Mouse (Mus musculus): ENCODE results near the gene Cldn10. TPM values are rescaled to one million over a fixed set of nuclear protein-coding genes. Genes with fewer than 3 reads are reported as not detected.
"Not testable (repeated sequence)": the region's sequence is repeated elsewhere in the genome, so short reads cannot be mapped to it uniquely, and the experiment has no call there.

The Cldn10 gene
- polyA plus RNA-seq, 1 experiment from 2014 or later: 3.0 TPM

DNA sequence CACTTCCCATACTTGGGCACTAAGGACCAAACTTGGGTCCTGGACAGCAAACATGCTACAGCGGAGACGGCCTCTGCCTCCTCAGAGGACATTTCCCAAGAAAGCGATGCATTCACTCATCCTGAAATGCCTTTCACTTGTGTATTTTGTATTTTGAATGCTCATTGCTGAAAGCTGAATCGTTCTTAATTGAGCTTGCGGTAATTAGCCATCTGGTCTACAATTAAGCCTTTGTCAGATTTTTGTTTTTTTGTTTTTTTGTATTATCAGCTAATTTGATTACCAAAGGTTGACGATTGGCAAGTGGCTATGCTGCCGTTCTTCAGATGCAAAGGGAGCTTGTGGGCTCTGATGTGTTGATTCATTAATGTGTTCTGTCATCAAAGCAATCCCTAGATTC lies 5.2 kb downstream of the Cldn10 start:
- H3K4me3 ChIP-seq: no peak overlapping the region
- no peaks in the 10 kb centered on the region for H3K36me3 ChIP-seq (replicated peaks)
- H3K27ac ChIP-seq (replicated peaks): no peak overlapping the region
- DNase-seq (ENCODE audit: low spot score): no peak
- H3K4me1 ChIP-seq: peaks cover 14% of the 10 kb centered on the region
- 90% methylated on average over 7 of the region's 7 CpGs for WGBS
- no peaks in the 10 kb centered on the region for H3K27me3 ChIP-seq (replicated peaks; ENCODE audit: low read depth, poor library complexity, severe bottlenecking)
- H3K9me3 ChIP-seq: no peaks in the 10 kb centered on the region

DNA sequence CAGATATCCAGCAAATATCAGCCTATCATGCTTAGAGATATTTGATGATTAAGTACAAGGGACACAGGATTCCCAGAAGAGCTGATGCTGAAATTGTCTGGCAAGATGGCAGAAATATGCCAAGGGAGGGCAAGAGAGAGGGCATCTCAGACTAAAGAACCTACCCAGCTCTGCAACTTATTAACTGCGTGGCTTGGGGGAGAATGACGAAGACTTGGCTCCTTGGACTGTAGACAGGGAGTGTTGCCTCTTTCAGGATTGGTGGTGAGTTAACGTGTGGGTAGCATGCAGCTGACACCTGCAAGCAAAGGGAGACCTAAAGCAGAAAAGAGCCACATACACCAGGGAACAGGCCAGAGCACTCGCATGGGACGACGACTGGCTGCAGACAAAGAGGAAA lies 5.7 kb downstream of the Cldn10 start:
- Histone ChIP-seq H3K36me3 (replicated peaks) (no peaks in the 10 kb centered on the region), H3K9me3 (no peaks in the 10 kb centered on the region), H3K4me1 (peaks cover 14% of the 10 kb centered on the region), H3K4me3 (no peak overlapping the region), H3K27ac (replicated peaks) (no peak overlapping the region), H3K27me3 (replicated peaks; ENCODE audit: low read depth, poor library complexity, severe bottlenecking) (no peaks in the 10 kb centered on the region)
- no peak for DNase-seq (ENCODE audit: low spot score)
- 92% methylated on average over 6 of the region's 6 CpGs for WGBS

DNA sequence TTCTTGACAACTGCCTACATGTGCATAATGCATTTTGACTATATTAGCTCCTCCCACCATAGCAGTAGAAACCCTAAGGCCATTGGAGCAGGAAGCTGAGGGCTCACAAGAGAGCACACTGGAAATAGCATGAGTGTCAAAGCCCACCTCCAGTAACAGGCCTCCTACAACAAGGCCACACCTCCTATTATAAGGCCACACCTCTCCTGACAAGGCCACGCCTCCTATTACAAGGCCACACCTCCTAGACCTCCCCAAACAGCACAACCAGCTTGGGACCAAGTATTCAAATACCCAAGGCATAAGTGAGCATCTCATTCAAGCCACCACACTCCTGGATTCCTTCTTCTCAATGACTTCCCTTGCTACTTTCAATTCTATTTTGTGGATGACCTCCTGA lies 6.5 kb downstream of the Cldn10 start:
- no peak for DNase-seq (ENCODE audit: low spot score)
- Histone ChIP-seq H3K9me3 (no peaks in the 10 kb centered on the region), H3K27ac (replicated peaks) (no peak overlapping the region), H3K27me3 (replicated peaks; ENCODE audit: low read depth, poor library complexity, severe bottlenecking) (no peaks in the 10 kb centered on the region), H3K4me1 (peaks cover 14% of the 10 kb centered on the region), H3K36me3 (replicated peaks) (no peaks in the 10 kb centered on the region), H3K4me3 (no peak overlapping the region)
- 60% methylated on average over 1 of the region's 1 CpGs for WGBS

DNA sequence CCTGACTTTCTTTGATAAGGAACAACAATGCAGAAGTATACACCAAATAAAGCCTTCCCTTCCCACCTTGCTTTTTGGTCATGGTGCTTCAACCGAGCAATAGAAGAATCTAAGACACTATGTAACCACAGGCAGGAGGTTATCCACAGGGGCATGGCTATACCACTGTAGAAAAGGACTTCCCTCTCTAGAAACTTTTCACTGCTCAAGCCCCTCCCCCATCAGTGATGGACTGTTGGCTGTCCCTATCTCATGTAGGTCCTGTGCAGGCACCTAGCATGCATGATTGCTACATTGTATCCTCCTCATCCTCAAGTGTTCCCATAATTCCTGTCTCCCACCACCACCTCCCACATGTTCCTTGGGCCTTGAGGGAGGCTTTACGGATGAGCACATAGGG lies 7.2 kb downstream of the Cldn10 start:
- H3K36me3 ChIP-seq (replicated peaks): no peaks in the 10 kb centered on the region
- peaks cover 16% of the 10 kb centered on the region for H3K4me1 ChIP-seq
- 89% methylated on average over 2 of the region's 2 CpGs for WGBS
- H3K27me3 ChIP-seq (replicated peaks; ENCODE audit: low read depth, poor library complexity, severe bottlenecking): no peaks in the 10 kb centered on the region
- no peak overlapping the region for H3K27ac ChIP-seq (replicated peaks)
- H3K9me3 ChIP-seq: no peaks in the 10 kb centered on the region
- no peak for DNase-seq (ENCODE audit: low spot score)
- H3K4me3 ChIP-seq: no peak overlapping the region

DNA sequence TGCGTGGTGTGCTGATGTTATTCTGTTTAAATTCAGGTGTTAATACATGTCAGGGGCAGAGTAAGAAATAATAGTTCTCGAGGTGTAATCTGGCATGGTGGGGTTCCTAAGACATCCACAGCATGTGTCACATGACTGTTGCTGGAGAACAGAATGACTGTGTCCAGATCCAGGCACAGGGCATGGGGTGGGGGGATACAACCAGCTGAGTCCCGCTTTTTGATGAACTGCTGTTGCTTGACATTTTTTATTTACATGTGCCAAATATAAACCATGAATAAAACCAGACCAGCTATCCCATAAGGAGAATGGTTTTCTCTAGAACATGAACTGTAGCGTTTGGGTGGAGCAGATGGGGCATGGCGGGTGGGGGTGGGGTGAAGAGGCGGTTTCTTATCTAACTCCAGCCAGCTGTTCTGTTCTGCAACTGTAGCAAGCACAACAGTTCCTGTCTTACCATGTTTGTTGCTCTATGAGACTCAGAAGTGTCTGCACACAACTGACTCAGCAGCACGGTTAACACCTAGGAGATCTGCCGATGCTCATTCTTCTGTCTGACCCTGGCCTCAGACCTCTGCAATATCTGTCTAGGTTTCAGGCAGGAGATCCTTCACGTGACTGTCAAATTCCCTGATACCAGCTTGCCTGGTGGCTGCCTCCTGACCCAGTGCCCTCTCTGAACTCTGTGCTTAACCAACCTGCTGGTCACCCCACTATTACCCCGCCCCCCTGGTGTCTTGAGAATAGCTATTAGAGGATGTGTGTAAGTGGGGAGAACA lies 8.4 kb downstream of the Cldn10 start:
- no peaks in the 10 kb centered on the region for H3K9me3 ChIP-seq
- no peak overlapping the region for H3K4me3 ChIP-seq
- DNase-seq (ENCODE audit: low spot score): no peak
- 64% methylated on average over 10 of the region's 10 CpGs for WGBS
- no peaks in the 10 kb centered on the region for H3K27me3 ChIP-seq (replicated peaks; ENCODE audit: low read depth, poor library complexity, severe bottlenecking)
- H3K4me1 ChIP-seq: peaks cover 18% of the 10 kb centered on the region
- H3K27ac ChIP-seq (replicated peaks): peak overlapping the region; percentile 3; the same call in 1 of the 2 replicates
- no peaks in the 10 kb centered on the region for H3K36me3 ChIP-seq (replicated peaks)

DNA sequence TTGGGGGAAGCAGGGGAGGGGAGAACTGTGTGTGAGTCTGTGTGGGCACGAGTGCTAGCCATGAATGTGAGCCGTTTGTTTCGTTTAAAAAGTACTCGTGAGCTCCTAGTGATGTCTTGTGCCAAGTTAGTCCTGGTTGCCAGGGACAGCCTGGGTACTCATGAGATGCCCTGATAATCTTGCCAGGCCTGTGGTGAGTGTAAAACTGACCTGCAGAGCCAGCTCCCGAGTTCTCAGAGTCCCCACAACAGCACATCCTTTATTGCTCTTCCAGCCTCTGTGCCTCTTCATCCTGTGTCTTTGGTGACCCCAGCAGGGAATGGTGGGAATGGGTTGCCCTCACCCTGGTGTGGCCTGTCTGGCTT lies 9.0 kb downstream of the Cldn10 start:
- H3K27me3 ChIP-seq (replicated peaks; ENCODE audit: low read depth, poor library complexity, severe bottlenecking): no peaks in the 10 kb centered on the region
- 72% methylated on average over 5 of the region's 5 CpGs for WGBS
- H3K9me3 ChIP-seq: no peaks in the 10 kb centered on the region
- DNase-seq (ENCODE audit: low spot score): no peak
- peaks cover 18% of the 10 kb centered on the region for H3K4me1 ChIP-seq
- H3K36me3 ChIP-seq (replicated peaks): no peaks in the 10 kb centered on the region
- H3K4me3 ChIP-seq: no peak overlapping the region
- peak overlapping the region; percentile 3; the same call in 1 of the 2 replicates for H3K27ac ChIP-seq (replicated peaks)

DNA sequence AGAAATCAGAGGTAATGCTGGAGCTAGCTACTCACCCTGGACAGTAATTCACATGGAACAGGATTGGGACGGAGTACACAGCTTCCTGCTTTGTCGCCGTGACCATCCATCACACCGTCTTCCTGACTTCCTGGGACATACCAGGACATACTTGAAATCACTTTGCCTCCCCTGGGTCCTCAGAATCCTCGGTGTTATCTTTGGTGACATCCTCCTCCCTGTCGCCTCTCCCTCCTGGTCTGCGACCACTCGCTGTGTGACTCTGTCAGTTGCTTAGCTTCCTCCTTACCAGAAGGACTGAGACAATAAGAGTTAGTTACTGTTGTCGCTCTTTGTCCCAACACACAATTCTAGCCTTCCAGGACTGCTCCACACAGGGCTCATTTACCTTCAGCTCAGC lies 9.6 kb downstream of the Cldn10 start:
- H3K4me1 ChIP-seq: peaks cover 18% of the 10 kb centered on the region
- WGBS: 73% methylated on average over 9 of the region's 9 CpGs
- no peaks in the 10 kb centered on the region for H3K9me3 ChIP-seq
- no peak overlapping the region for H3K4me3 ChIP-seq
- no peaks in the 10 kb centered on the region for H3K27me3 ChIP-seq (replicated peaks; ENCODE audit: low read depth, poor library complexity, severe bottlenecking)
- no peak overlapping the region for H3K27ac ChIP-seq (replicated peaks)
- no peak for DNase-seq (ENCODE audit: low spot score)
- H3K36me3 ChIP-seq (replicated peaks): no peaks in the 10 kb centered on the region

DNA sequence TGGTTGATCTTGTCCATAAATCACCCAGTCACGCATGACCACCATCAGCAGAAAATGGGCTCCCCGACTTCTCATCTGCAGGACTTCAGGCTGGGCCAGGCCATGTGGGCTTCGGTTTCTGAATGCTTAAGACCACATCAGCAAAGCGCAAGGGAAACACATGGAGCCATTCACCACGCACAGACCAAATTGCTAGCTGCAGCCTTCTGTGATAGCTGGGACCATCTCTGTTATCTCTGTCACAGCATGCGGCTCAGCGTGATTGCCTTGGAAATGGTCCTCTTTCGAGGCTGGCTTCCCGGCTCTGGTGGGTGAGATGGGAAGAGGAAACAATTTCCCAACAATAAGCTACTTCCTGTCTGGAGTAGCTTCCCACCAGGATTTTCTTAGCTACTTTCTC lies 12.2 kb downstream of the Cldn10 start:
- H3K4me3 ChIP-seq: no peak overlapping the region
- no peaks in the 10 kb centered on the region for H3K9me3 ChIP-seq
- no peaks in the 10 kb centered on the region for H3K27me3 ChIP-seq (replicated peaks; ENCODE audit: low read depth, poor library complexity, severe bottlenecking)
- DNase-seq (ENCODE audit: low spot score): no peak
- H3K36me3 ChIP-seq (replicated peaks): no peaks in the 10 kb centered on the region
- no peak overlapping the region for H3K27ac ChIP-seq (replicated peaks)
- H3K4me1 ChIP-seq: peaks cover 21% of the 10 kb centered on the region
- WGBS: 70% methylated on average over 9 of the region's 9 CpGs

DNA sequence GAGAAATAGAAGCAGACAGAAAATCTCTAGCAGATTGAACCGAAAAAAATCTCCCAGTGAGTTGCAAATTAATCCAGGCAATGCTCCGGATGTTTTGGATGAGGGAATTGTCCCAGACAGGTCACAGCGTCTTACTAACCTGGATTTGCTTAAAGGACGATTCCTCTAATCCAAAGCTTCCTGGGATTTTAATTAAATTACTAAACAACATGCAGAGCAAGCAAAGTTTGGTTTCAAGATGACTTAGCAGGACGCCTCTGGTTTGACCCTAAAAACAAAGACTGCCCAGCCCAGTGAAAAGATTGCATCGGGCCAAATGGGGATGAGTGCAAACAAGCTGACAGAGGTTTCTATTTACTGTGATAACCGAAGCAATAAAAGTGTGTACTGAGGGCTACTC lies 16.2 kb downstream of the Cldn10 start:
- 22% methylated on average over 7 of the region's 7 CpGs for WGBS
- Histone ChIP-seq H3K4me3 (no peak overlapping the region), H3K27me3 (replicated peaks; ENCODE audit: low read depth, poor library complexity, severe bottlenecking) (no peaks in the 10 kb centered on the region), H3K9me3 (no peaks in the 10 kb centered on the region), H3K4me1 (0 out of 2 replicates have a peak, but pooled peaks cover 6% of the 10 kb centered on the region), H3K27ac (replicated peaks) (no peak overlapping the region), H3K36me3 (replicated peaks) (no peaks in the 10 kb centered on the region)
- DNase-seq (ENCODE audit: low spot score): no peak

DNA sequence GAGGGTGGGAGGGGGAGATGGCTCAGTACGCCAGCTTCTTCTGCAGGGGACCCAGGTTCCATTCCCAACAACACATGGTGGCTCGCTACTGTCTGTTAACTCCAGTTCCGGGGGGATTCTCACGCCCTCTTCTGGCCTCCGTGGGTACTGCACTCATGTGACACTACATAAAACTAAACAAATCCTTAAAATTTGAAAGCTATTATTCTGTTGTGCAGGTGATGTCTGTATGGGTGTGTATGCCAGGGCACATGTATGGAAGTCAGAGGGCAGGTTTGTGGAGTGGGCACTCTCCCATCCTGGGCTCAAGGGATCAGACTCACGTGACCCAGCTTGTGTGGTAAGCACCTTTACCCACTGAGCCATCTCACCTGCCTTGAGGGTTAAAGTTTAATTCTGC lies 16.6 kb downstream of the Cldn10 start:
- H3K27me3 ChIP-seq (replicated peaks; ENCODE audit: low read depth, poor library complexity, severe bottlenecking): no peaks in the 10 kb centered on the region
- DNase-seq (ENCODE audit: low spot score): no peak
- H3K36me3 ChIP-seq (replicated peaks): no peaks in the 10 kb centered on the region
- no peak overlapping the region for H3K4me3 ChIP-seq
- 31% methylated on average over 6 of the region's 6 CpGs for WGBS
- no peaks in the 10 kb centered on the region for H3K9me3 ChIP-seq
- no peak overlapping the region for H3K27ac ChIP-seq (replicated peaks)
- H3K4me1 ChIP-seq: 0 out of 2 replicates have a peak, but pooled peaks cover 6% of the 10 kb centered on the region

DNA sequence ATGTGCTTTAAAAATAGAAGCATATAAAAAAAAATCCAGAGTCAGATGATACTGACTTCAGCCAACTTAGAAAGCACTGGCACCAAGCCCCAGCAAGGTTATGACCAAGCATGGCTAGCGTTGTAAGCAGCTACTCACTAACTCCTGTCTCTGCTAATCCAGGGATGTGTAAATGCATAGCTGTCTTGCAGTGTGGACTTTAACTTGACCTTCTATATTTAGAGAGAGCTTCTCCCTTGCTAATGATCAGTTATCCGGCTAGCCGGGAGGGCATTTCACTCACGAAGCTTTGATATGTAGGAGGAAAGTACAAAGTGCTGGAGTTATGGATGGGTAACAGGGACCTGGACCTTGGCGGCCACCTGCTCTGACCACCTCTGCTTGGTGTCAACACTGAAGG lies 19.9 kb downstream of the Cldn10 start:
- Histone ChIP-seq H3K27ac (replicated peaks) (no peak overlapping the region), H3K4me3 (no peak overlapping the region), H3K4me1 (0 out of 2 replicates have a peak, but pooled peaks cover 3% of the 10 kb centered on the region), H3K9me3 (no peaks in the 10 kb centered on the region), H3K27me3 (replicated peaks; ENCODE audit: low read depth, poor library complexity, severe bottlenecking) (no peaks in the 10 kb centered on the region), H3K36me3 (replicated peaks) (no peaks in the 10 kb centered on the region)
- 93% methylated on average over 5 of the region's 5 CpGs for WGBS
- no peak for DNase-seq (ENCODE audit: low spot score)

DNA sequence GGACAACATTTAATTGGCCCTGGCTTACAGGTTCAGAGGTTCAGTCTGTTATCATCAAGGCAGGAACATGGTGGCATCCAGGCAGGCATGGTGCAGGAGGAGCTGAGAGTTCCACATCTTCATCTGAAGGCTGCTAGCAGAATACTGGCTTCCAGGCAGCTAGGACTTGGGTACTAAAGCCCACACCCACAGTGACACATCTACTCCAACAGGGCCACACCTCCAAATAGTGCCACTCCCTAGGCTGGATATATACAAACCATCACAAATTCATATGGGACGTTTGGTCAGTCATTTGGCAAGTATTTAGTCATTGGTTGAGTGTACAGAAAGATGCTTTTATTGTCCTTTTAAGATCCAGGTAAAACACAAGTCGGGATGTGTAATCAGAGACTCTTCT lies 20.5 kb downstream of the Cldn10 start:
- H3K27me3 ChIP-seq (replicated peaks; ENCODE audit: low read depth, poor library complexity, severe bottlenecking); H3K36me3 ChIP-seq (replicated peaks); H3K9me3 ChIP-seq; H3K4me1 ChIP-seq; DNase-seq (ENCODE audit: low spot score); H3K4me3 ChIP-seq; H3K27ac ChIP-seq (replicated peaks): not testable (repeated sequence)
- 79% methylated on average over 2 of the region's 2 CpGs for WGBS

DNA sequence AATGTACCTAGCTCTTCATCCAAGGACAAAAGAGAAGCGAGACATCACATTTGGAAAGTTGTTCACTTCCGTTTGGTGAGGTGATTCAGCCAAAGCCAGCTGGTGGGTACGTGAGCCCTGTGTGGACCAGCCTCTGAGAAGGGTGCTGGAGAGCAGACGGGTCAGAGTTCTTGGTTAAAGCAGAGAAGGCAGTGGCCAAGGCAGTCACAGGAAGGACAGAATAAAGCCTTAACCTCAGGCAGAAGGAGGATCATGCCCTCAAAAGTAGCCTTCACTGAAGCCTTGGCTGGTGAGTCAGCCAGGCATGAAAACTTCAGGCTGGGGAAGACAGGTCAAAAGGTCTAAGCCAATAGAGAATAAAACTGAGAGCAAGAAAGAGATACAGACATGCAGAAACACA lies 22.0 kb downstream of the Cldn10 start:
- Histone ChIP-seq H3K27ac (replicated peaks) (no peak overlapping the region), H3K36me3 (replicated peaks) (no peaks in the 10 kb centered on the region), H3K9me3 (no peaks in the 10 kb centered on the region), H3K4me3 (no peak overlapping the region), H3K27me3 (replicated peaks; ENCODE audit: low read depth, poor library complexity, severe bottlenecking) (peaks cover 13% of the 10 kb centered on the region; the same call in 1 of the 2 replicates), H3K4me1 (no peaks in the 10 kb centered on the region)
- 79% methylated on average over 4 of the region's 4 CpGs for WGBS
- DNase-seq (ENCODE audit: low spot score): no peak
